In genomic region chr7:25279076-25279860, GRCm38 (mm10) we compare ENCODE assay signal across 8 mouse cellular contexts. TPM values are rescaled to one million over a fixed set of nuclear protein-coding genes. Genes with fewer than 3 reads are reported as not detected.
DNase-seq lines count a peak whose midpoint lies in the region; ATAC-seq and TF ChIP-seq lines count a peak whose summit lies in the region.

No protein-coding gene starts in this region.

- peak overlapping the region; percentile 94 for H3K4me2 ChIP-seq in forebrain, postnatal 0 days (ENCODE audit: low read depth)
- H3K4me2 ChIP-seq in lung, embryonic 15.5 days, result peak overlapping the region; percentile 89

- in situ Hi-C loops in ES-E14 (cut with MboI; ENCODE audit: low sequenced_read_pairs in 2 of 2, unreplicated experiment in 2 of 2), result no loop called here

- peak; percentile 43; the same call in 1 of the 2 replicates for TF ChIP-seq POLR2A in cerebellum, adult 2 months (IDR thresholded peaks at IDR 0.05; ENCODE audit: borderline replicate concordance, insufficient read depth, low read length)
- no peak; the same call in 1 of the 2 replicates for TF ChIP-seq POLR2A in thymus, adult 2 months (IDR thresholded peaks at IDR 0.05; ENCODE audit: control insufficient read depth, extremely low read depth, insufficient read depth, low read length, poor library complexity)

- H3K4me1 ChIP-seq in ES-E14 (ENCODE audit: control insufficient read depth in 2 of 2, insufficient read depth in 2 of 2, low read length in 2 of 2, poor library complexity in 1 of 2), result peaks cover 24 to 49% of the 10 kb centered on the region in 2 experiments
- H3K4me1 ChIP-seq in cerebellum, adult 2 months (ENCODE audit: control insufficient read depth, insufficient read depth, low read length), result peaks cover 36% of the 10 kb centered on the region
- H3K4me1 ChIP-seq in forebrain, postnatal 0 days (ENCODE audit: insufficient read depth), result peaks cover 34% of the 10 kb centered on the region
- peaks cover 56% of the 10 kb centered on the region for H3K4me1 ChIP-seq in lung, embryonic 15.5 days
- peaks cover 66% of the 10 kb centered on the region for H3K4me1 ChIP-seq in thymus, adult 2 months (replicated peaks; ENCODE audit: control insufficient read depth, insufficient read depth, low read length)

- no peaks in the 10 kb centered on the region for H3K27me3 ChIP-seq in cerebellum, adult 2 months (ENCODE audit: control insufficient read depth, insufficient read depth, low read length)
- H3K27me3 ChIP-seq in forebrain, postnatal 0 days (ENCODE audit: insufficient read depth, low read length), result no peaks in the 10 kb centered on the region
- no peaks in the 10 kb centered on the region for H3K27me3 ChIP-seq in lung, embryonic 15.5 days
- no peaks in the 10 kb centered on the region for H3K27me3 ChIP-seq in thymus, adult 2 months (ENCODE audit: control insufficient read depth, insufficient read depth, low read length)

- ATAC-seq in forebrain, postnatal 0 days, result peak; percentile 69
- peak; percentile 44 for ATAC-seq in lung, embryonic 15.5 days (ENCODE audit: borderline replicate concordance, extremely low read depth, low FRiP score, low TSS enrichment)

- DNase-seq in ES-E14 (ENCODE audit: low read depth, low spot score), result peak; percentile 78
- DNase-seq in cerebellum, adult 2 months, result peak; percentile 93
- peak; percentile 92 for DNase-seq in forebrain, postnatal 0 days
- DNase-seq in heart, postnatal 4 days, result peak; percentile 94
- peak; percentile 84 for DNase-seq in layer of hippocampus, adult 9-10 months (ENCODE audit: low spot score)
- DNase-seq in ovary, adult 18-20 months (ENCODE audit: low spot score), result peak; percentile 77
- DNase-seq in thymus, adult 2 months, result peak; percentile 86

- H3K9ac ChIP-seq in ES-E14 (ENCODE audit: insufficient read depth, low read depth, low read length, poor library complexity, severe bottlenecking), result peak overlapping the region; percentile 86
- H3K9ac ChIP-seq in forebrain, postnatal 0 days, result peak overlapping the region; percentile 86
- peak overlapping the region; percentile 76 for H3K9ac ChIP-seq in lung, embryonic 15.5 days

- peak overlapping the region; percentile 87 for H3K27ac ChIP-seq in ES-E14 (ENCODE audit: insufficient read depth, low read depth, low read length, poor library complexity, severe bottlenecking)
- peak overlapping the region; percentile 99 for H3K27ac ChIP-seq in cerebellum, adult 2 months (ENCODE audit: insufficient read depth, low read length)
- H3K27ac ChIP-seq in forebrain, postnatal 0 days (ENCODE audit: low read depth, low read length), result peak overlapping the region; percentile 99
- H3K27ac ChIP-seq in lung, embryonic 15.5 days, result peak overlapping the region; percentile 100
- peak overlapping the region; percentile 48; the same call in 1 of the 2 replicates for H3K27ac ChIP-seq in thymus, adult 2 months (ENCODE audit: control insufficient read depth, insufficient read depth, low read length)

- H3K4me3 ChIP-seq in ES-E14 (ENCODE audit: insufficient read depth in 1 of 2, low read depth in 1 of 2, low read length in 2 of 2, poor library complexity in 1 of 2, severe bottlenecking in 1 of 2), result peak overlapping the region; percentile 84 to 85
- H3K4me3 ChIP-seq in cerebellum, adult 2 months (replicated peaks; ENCODE audit: insufficient read depth, low read depth, low read length), result peak overlapping the region; percentile 90
- peak overlapping the region; percentile 56 for H3K4me3 ChIP-seq in forebrain, postnatal 0 days (ENCODE audit: low read depth, low read length)
- H3K4me3 ChIP-seq in lung, embryonic 15.5 days, result peak overlapping the region; percentile 84
- peak overlapping the region; percentile 58 for H3K4me3 ChIP-seq in thymus, adult 2 months (ENCODE audit: control insufficient read depth, insufficient read depth, low read length)

- WGBS in cerebellum, adult 2 months, result 1% methylated on average over 49 of the region's 49 CpGs
- WGBS in forebrain, postnatal 0 days, result 1% methylated on average over 49 of the region's 49 CpGs
- under 1% methylated on average over 48 of the region's 49 CpGs for WGBS in lung, embryonic 15.5 days
- under 1% methylated on average over 49 of the region's 49 CpGs for WGBS in thymus, adult 2 months

- H3K36me3 ChIP-seq in ES-E14 (ENCODE audit: control insufficient read depth, insufficient read depth, low read length, poor library complexity, severe bottlenecking), result no peaks in the 10 kb centered on the region; the same call in 1 of the 2 replicates
- no peaks in the 10 kb centered on the region for H3K36me3 ChIP-seq in forebrain, postnatal 0 days (ENCODE audit: insufficient read depth)
- no peaks in the 10 kb centered on the region for H3K36me3 ChIP-seq in lung, embryonic 15.5 days
- no peaks in the 10 kb centered on the region for H3K36me3 ChIP-seq in thymus, adult 2 months (ENCODE audit: control insufficient read depth, insufficient read depth, low read length)

- no peak for TF ChIP-seq CTCF in cerebellum, adult 2 months (IDR thresholded peaks at IDR 0.05; ENCODE audit: borderline replicate concordance, insufficient read depth, low read depth, low read length)
- peak; percentile 52 for TF ChIP-seq CTCF in forebrain, postnatal 0 days (IDR thresholded peaks at IDR 0.05; ENCODE audit: low read depth)
- peak; percentile 9; the same call in 1 of the 2 replicates for TF ChIP-seq CTCF in thymus, adult 2 months (IDR thresholded peaks at IDR 0.05; ENCODE audit: borderline replicate concordance, control insufficient read depth, extremely low read depth, insufficient read depth, low read length, poor library complexity)

- no peaks in the 10 kb centered on the region for H3K9me3 ChIP-seq in ES-E14 (ENCODE audit: control insufficient read depth, insufficient read depth, low read depth, low read length)
- no peaks in the 10 kb centered on the region for H3K9me3 ChIP-seq in forebrain, postnatal 0 days (ENCODE audit: low read length)
- H3K9me3 ChIP-seq in lung, embryonic 15.5 days, result no peaks in the 10 kb centered on the region

TF ChIP-seq in ES-E14, 5 proteins besides CTCF, POLR2A, EP300 and RAD21:
- TF ChIP-seq MAFK (IDR thresholded peaks at IDR 0.05; ENCODE audit: insufficient read depth, low read depth, low read length), result no peak
- TF ChIP-seq HCFC1 (IDR thresholded peaks at IDR 0.05; ENCODE audit: borderline replicate concordance, insufficient read depth, low read length), result no peak; the same call in 1 of the 2 replicates
- no peak for TF ChIP-seq ZNF384 (IDR thresholded peaks at IDR 0.05; ENCODE audit: low read depth, low read length)
- no peak for TF ChIP-seq CHD2 (IDR thresholded peaks at IDR 0.05; ENCODE audit: low read depth, low read length)
- TF ChIP-seq ZC3H11A (IDR thresholded peaks at IDR 0.05; ENCODE audit: borderline replicate concordance, low read depth, low read length), result no peak

RNA-seq across cellular contexts. Expression of gene Cic, which starts 11.8 kb away (rescaled TPM):
- total RNA-seq in ES-E14 (2012; rRNA removed), result 68.4 and 72.4 TPM in 2 replicates
- 121 and 124 TPM in 2 replicates for polyA plus RNA-seq in cerebellum, adult 2 months (2012; rRNA removed)
- total RNA-seq in forebrain, postnatal 0 days (2014; rRNA removed), result 119 and 121 TPM in 2 replicates
- 25.4 and 31.3 TPM in 2 replicates for polyA plus RNA-seq in forebrain, postnatal 0 days (2015; fragmentation: Nextera tagmentation; extraction: Ambion mirVana)
- total RNA-seq in heart, postnatal 4 days (2021), result 100 to 1,000 TPM; 108 to 109 TPM
- 29.5 and 30.3 TPM in 2 replicates for polyA plus RNA-seq in lung, embryonic 15.5 days (2015; fragmentation: Nextera tagmentation; extraction: Ambion mirVana)
- polyA plus RNA-seq in thymus, adult 2 months (2012; rRNA removed), result 270 and 297 TPM in 2 replicates

RNA-seq across cellular contexts. Expression of gene Pafah1b3, which starts 18.5 kb away (rescaled TPM):
- total RNA-seq in ES-E14 (2012; rRNA removed), result 76.5 and 83.2 TPM in 2 replicates
- polyA plus RNA-seq in cerebellum, adult 2 months (2012; rRNA removed), result 41.9 and 42.6 TPM in 2 replicates
- 407 and 461 TPM in 2 replicates for total RNA-seq in forebrain, postnatal 0 days (2014; rRNA removed)
- polyA plus RNA-seq in forebrain, postnatal 0 days (2015; fragmentation: Nextera tagmentation; extraction: Ambion mirVana), result 517 and 583 TPM in 2 replicates
- total RNA-seq in heart, postnatal 4 days (2021), result 10 to 100 TPM; 37.5 to 38.4 TPM
- 174 and 183 TPM in 2 replicates for polyA plus RNA-seq in lung, embryonic 15.5 days (2015; fragmentation: Nextera tagmentation; extraction: Ambion mirVana)
- polyA plus RNA-seq in thymus, adult 2 months (2012; rRNA removed), result 138 and 140 TPM in 2 replicates

RNA-seq across cellular contexts. Expression of gene Prr19, which starts 21.9 kb away (rescaled TPM):
- total RNA-seq in ES-E14 (2012; rRNA removed), result 4.3 and 5.7 TPM in 2 replicates
- 0.16 and 0.20 TPM in 2 replicates for polyA plus RNA-seq in cerebellum, adult 2 months (2012; rRNA removed)
- 2.1 and 2.5 TPM in 2 replicates for total RNA-seq in forebrain, postnatal 0 days (2014; rRNA removed)
- polyA plus RNA-seq in forebrain, postnatal 0 days (2015; fragmentation: Nextera tagmentation; extraction: Ambion mirVana), result 2.6 and 3.5 TPM in 2 replicates
- total RNA-seq in heart, postnatal 4 days (2021), result not detected
- polyA plus RNA-seq in lung, embryonic 15.5 days (2015; fragmentation: Nextera tagmentation; extraction: Ambion mirVana), result 0.27 and 0.38 TPM in 2 replicates
- 0.08 TPM in 1 of 2 replicates, not detected in the other for polyA plus RNA-seq in thymus, adult 2 months (2012; rRNA removed)

RNA-seq across cellular contexts. Expression of gene Tmem145, which starts 26.6 kb away (rescaled TPM):
- 1.2 and 1.7 TPM in 2 replicates for total RNA-seq in ES-E14 (2012; rRNA removed)
- polyA plus RNA-seq in cerebellum, adult 2 months (2012; rRNA removed), result 226 and 246 TPM in 2 replicates
- 55.9 and 63.2 TPM in 2 replicates for total RNA-seq in forebrain, postnatal 0 days (2014; rRNA removed)
- 46.7 and 68.0 TPM in 2 replicates for polyA plus RNA-seq in forebrain, postnatal 0 days (2015; fragmentation: Nextera tagmentation; extraction: Ambion mirVana)
- not detected for total RNA-seq in heart, postnatal 4 days (2021)
- 0.22 and 0.25 TPM in 2 replicates for polyA plus RNA-seq in lung, embryonic 15.5 days (2015; fragmentation: Nextera tagmentation; extraction: Ambion mirVana)
- 0.08 and 0.13 TPM in 2 replicates for polyA plus RNA-seq in thymus, adult 2 months (2012; rRNA removed)

RNA-seq across cellular contexts. Expression of gene Erf, which starts 28.7 kb away (rescaled TPM):
- total RNA-seq in ES-E14 (2012; rRNA removed), result 82.2 and 87.1 TPM in 2 replicates
- polyA plus RNA-seq in cerebellum, adult 2 months (2012; rRNA removed), result 14.3 and 14.8 TPM in 2 replicates
- total RNA-seq in forebrain, postnatal 0 days (2014; rRNA removed), result 11.8 and 16.5 TPM in 2 replicates
- 3.7 and 4.5 TPM in 2 replicates for polyA plus RNA-seq in forebrain, postnatal 0 days (2015; fragmentation: Nextera tagmentation; extraction: Ambion mirVana)
- total RNA-seq in heart, postnatal 4 days (2021), result 10 to 100 TPM; 47.5 to 53.2 TPM
- 18.8 and 20.3 TPM in 2 replicates for polyA plus RNA-seq in lung, embryonic 15.5 days (2015; fragmentation: Nextera tagmentation; extraction: Ambion mirVana)
- 59.4 and 60.4 TPM in 2 replicates for polyA plus RNA-seq in thymus, adult 2 months (2012; rRNA removed)

Comparison
In these comparisons a context has a peak if more than half of its experiments do, and no peak if none do; other contexts are left out.
1. Peak in every context shown above with its lines: DNase-seq, ATAC-seq, H3K4me3 ChIP-seq and H3K27ac ChIP-seq.
2. H3K27ac ChIP-seq: peak in every context shown above with its lines; median percentile 100 in lung, embryonic 15.5 days; 99 in cerebellum, adult 2 months; 99 in forebrain, postnatal 0 days; 87 in ES-E14; 48 in thymus, adult 2 months.